Mouse (Mus musculus) embryonic stem cell, embryonic (primary cell): ENCODE results near the gene Pou6f1.

ENCODE experiments used
- CTCF ChIA-PET, 4 experiments: fragments of 300-600 bp in 2 of 4; fragments of 350-600 bp in 2 of 4; sonication (Branson Sonifier 250); formaldehyde crosslinking; loops; one replicate each; lab custom pipeline; 2022; ENCODE audit warnings: inconsistent platforms in 2 of 4; lab: Charles Lee
- POLR2A ChIA-PET, 4 experiments: fragments of 300-600 bp in 2 of 4; fragments of 350-600 bp in 2 of 4; sonication (Branson Sonifier 250); formaldehyde crosslinking; loops; one replicate each; lab custom pipeline; 2022; ENCODE audit warnings: antibody characterized with exemption in 4 of 4, inconsistent platforms in 1 of 4; lab: Charles Lee

The Pou6f1 gene

DNA sequence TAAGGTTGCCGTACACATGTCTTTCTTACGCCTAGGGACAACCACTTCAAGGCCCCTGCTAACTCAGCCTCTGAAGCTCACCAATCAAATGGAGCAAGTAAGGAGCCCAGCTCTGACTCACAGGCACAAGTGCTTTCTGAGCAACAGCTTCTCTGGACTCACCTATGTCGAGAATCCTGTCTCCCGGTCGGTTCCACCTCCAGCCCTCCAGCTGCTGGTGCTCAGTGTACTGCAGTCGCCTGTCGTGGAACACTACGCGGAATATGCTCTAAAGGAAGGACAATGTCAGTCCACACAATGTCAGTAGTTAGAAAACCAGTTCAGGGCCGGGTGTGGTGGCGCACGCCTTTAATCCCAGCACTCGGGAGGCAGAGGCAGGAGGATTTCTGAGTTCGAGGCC lies 74.4 kb downstream of the Pou6f1 start:
- POLR2A ChIA-PET: interaction anchor here in 1 of 4 experiments (1.0 to 1.2 kb wide), 2 partner anchors 74 to 419 kb away, joined by 3 to 4 read pairs; partner anchors contain the start of gene Pou6f1
- CTCF ChIA-PET: interaction anchor here in 1 of 4 experiments (1.2 kb wide), 1 partner anchor 13 kb away, joined by 4 read pairs; no protein-coding TSS in a partner anchor
